Mouse (Mus musculus) stomach, postnatal 0 days (tissue): ENCODE data around the gene Fbxo42.

Experiments used
- CTCF ChIP-seq: IDR thresholded peaks from 2 replicates; pipeline ENCODE4 v1.5.1; 2016; ENCODE audit warnings: antibody characterized with exemption, low read depth, mild to moderate bottlenecking, moderate library complexity
- EP300 ChIP-seq: optimal IDR thresholded peaks from 2 replicates; pipeline ENCODE3; 2016; ENCODE audit warnings: antibody characterized with exemption

GRCm38 (mm10) chr4:141219583-141220213 is 72.0 kb downstream of the Fbxo42 start:
- TF ChIP-seq CTCF (no peak), EP300 (no peak)
